Mouse (Mus musculus) neural tube, embryonic 11.5 days (tissue): ENCODE measurements around the gene Tmem151b. TPM values are rescaled to one million over a fixed set of nuclear protein-coding genes. Genes with fewer than 3 reads are reported as not detected.

ENCODE experiments used
- ATAC-seq: fragments of 200-750 bp; cut with Nextera tagmentation; 2 replicates; pipeline ENCODE4 v1.8.0; 2017; ENCODE audit warnings: moderate number of reproducible peaks, mild to moderate bottlenecking, moderate TSS enrichment, moderate library complexity; ENCODE audit not compliant: insufficient read depth, low FRiP score, low TSS enrichment
- DNase-seq: peaks from one replicate; pipeline ENCODE4 v3.0.0-alpha.2; 2015; ENCODE audit warnings: low spot score
- H3K27ac ChIP-seq: fragments of 300-500 bp; sonication (generic); 2 replicates; pipeline ENCODE4 v1.5.1; 2014; ENCODE audit warnings: low read depth, mild to moderate bottlenecking, low read length
- H3K27me3 ChIP-seq: fragments of 300-500 bp; sonication (generic); 2 replicates; pipeline ENCODE4 v1.6.1; 2014; ENCODE audit warnings: mild to moderate bottlenecking, low read length, mixed read lengths; ENCODE audit not compliant: control insufficient read depth, insufficient read depth
- H3K36me3 ChIP-seq: fragments of 300-500 bp; sonication (generic); 2 replicates; pipeline ENCODE4 v1.6.1; 2014; ENCODE audit warnings: mild to moderate bottlenecking, low read length, moderate library complexity, mixed read lengths; ENCODE audit not compliant: control insufficient read depth, insufficient read depth
- H3K4me1 ChIP-seq: fragments of 300-500 bp; sonication (generic); 2 replicates; pipeline ENCODE4 v1.6.1; 2014; ENCODE audit warnings: low read length, mixed read lengths; ENCODE audit not compliant: control insufficient read depth, insufficient read depth
- H3K4me2 ChIP-seq: fragments of 300-500 bp; sonication (generic); 2 replicates; pipeline ENCODE4 v1.6.1; 2014; ENCODE audit warnings: low read depth, mild to moderate bottlenecking, moderate library complexity
- H3K4me3 ChIP-seq: fragments of 300-500 bp; sonication (generic); 2 replicates; pipeline ENCODE4 v1.5.1; 2014; ENCODE audit warnings: low read depth, low read length
- H3K9ac ChIP-seq: fragments of 300-500 bp; sonication (generic); 2 replicates; pipeline ENCODE4 v1.6.1; 2014; ENCODE audit warnings: mild to moderate bottlenecking, low read length
- H3K9me3 ChIP-seq: fragments of 300-500 bp; sonication (generic); 2 replicates; pipeline ENCODE4 v1.6.1; 2016; ENCODE audit warnings: low read length; ENCODE audit not compliant: control insufficient read depth
- WGBS: fragments of 180-500 bp; shearing (Covaris S2); extraction: QIAGEN DNeasy Blood & Tissue Kit; methylation state at CpG from one replicate; pipeline ENCODE4 v1.1.7; 2014; 5-methylcytosine and 5-hydroxymethylcytosine counted together
- polyA plus RNA-seq: library from polyadenylated mRNA; unstranded; fragments of >200 nt; fragmentation: Nextera tagmentation; extraction: Ambion mirVana; gene quantifications from 2 replicates; pipeline ENCODE4 v1.2.1, GENCODE M21; 2014

Tmem151b gene
- polyA plus RNA-seq, 1 experiment from 2014 or later = 6.2 TPM

GRCm38 (mm10) chr17:45551816-45552451 is 2.5 kb upstream of the Tmem151b start:
- H3K4me3 ChIP-seq = 0 out of 2 replicates have a peak overlapping the region, but pooled peaks have one; percentile 1
- ATAC-seq (peak; percentile 14; the same call in 1 of the 2 replicates), DNase-seq (peak; percentile 80)
- H3K27ac ChIP-seq = no peak overlapping the region
- no peaks in the 10 kb centered on the region for H3K36me3 ChIP-seq
- no peak overlapping the region for H3K4me2 ChIP-seq
- H3K4me1 ChIP-seq = peaks cover 9% of the 10 kb centered on the region
- WGBS = 6% methylated on average over 8 of the region's 8 CpGs
- no peaks in the 10 kb centered on the region for H3K9me3 ChIP-seq
- H3K9ac ChIP-seq = no peak overlapping the region
- H3K27me3 ChIP-seq = peaks cover 19% of the 10 kb centered on the region

DNA sequence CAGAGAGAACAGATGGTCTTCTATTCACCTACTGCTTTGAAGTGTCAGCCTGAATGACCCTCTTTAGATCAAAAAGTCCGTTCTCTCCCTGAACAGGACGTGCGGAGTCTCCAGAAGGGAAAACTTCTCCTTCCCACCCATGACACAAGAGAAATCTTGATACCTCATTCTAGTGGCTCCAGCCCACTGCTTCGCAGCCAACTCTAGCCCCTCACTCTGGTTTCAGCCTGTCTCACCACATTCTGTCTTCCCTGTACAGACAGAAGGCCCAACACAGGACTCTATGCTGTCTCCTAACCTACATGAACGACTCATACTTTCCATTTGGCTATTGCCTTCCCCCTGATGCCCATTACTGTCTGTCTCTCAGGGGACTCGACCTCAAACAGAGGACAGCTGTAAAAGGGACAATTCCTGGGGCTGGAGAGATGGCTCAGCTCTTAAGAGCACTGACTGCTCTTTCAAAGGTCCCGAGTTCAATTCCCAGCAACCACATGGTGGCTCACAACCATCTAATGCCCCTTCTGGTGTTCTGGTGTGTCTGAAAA is 1.8 kb upstream of the Tmem151b start:
- H3K36me3 ChIP-seq = no peaks in the 10 kb centered on the region
- peaks cover 8% of the 10 kb centered on the region for H3K4me1 ChIP-seq
- DNase-seq = no peak
- H3K9me3 ChIP-seq = no peaks in the 10 kb centered on the region
- no peak for ATAC-seq
- H3K27ac ChIP-seq = no peak overlapping the region
- no peak overlapping the region for H3K4me3 ChIP-seq
- H3K9ac ChIP-seq = no peak overlapping the region
- WGBS = 28% methylated on average over 7 of the region's 7 CpGs
- H3K4me2 ChIP-seq = no peak overlapping the region
- peaks cover 19% of the 10 kb centered on the region for H3K27me3 ChIP-seq

GRCm38 (mm10) chr17:45550253-45550652 is 776 bp upstream of the Tmem151b start:
- WGBS = 31% methylated on average over 5 of the region's 5 CpGs
- Histone ChIP-seq H3K4me1 (peaks cover 4% of the 10 kb centered on the region; the same call in 1 of the 2 replicates), H3K27me3 (peaks cover 30% of the 10 kb centered on the region), H3K27ac (no peak overlapping the region), H3K4me3 (peak overlapping the region; percentile 80), H3K4me2 (peak overlapping the region; percentile 87), H3K9me3 (no peaks in the 10 kb centered on the region), H3K9ac (no peak overlapping the region), H3K36me3 (no peaks in the 10 kb centered on the region)
- DNase-seq (no peak), ATAC-seq (no peak)

- WGBS = 3% methylated on average over 45 of the region's 68 CpGs
Measured at GRCm38 (mm10) chr17:45548541-45549512, 650 bp downstream of the Tmem151b start.

GRCm38 (mm10) chr17:45547461-45548190 is 1.9 kb downstream of the Tmem151b start:
- Histone ChIP-seq H3K36me3 (0 out of 2 replicates have a peak, but pooled peaks cover 2% of the 10 kb centered on the region), H3K4me1 (peaks cover 16% of the 10 kb centered on the region), H3K27me3 (peaks cover 53% of the 10 kb centered on the region), H3K27ac (no peak overlapping the region), H3K9me3 (no peaks in the 10 kb centered on the region), H3K9ac (no peak overlapping the region), H3K4me3 (no peak overlapping the region), H3K4me2 (no peak overlapping the region)
- ATAC-seq (no peak), DNase-seq (no peak)
- 82% methylated on average over 5 of the region's 5 CpGs for WGBS

More at GRCm38 (mm10) chr17:45548541-45549512, 650 bp downstream of the Tmem151b start:
- peak overlapping the region; percentile 87 for H3K4me2 ChIP-seq
- H3K4me3 ChIP-seq = peak overlapping the region; percentile 80
- DNase-seq (peak; percentile 62), ATAC-seq (peak; percentile 63)
- H3K4me1 ChIP-seq = peaks cover 14% of the 10 kb centered on the region
- 0 out of 2 replicates have a peak, but pooled peaks cover 2% of the 10 kb centered on the region for H3K36me3 ChIP-seq
- H3K9me3 ChIP-seq = no peaks in the 10 kb centered on the region
- peaks cover 44% of the 10 kb centered on the region for H3K27me3 ChIP-seq
- H3K9ac ChIP-seq = peak overlapping the region; percentile 94
- peak overlapping the region; percentile 83 for H3K27ac ChIP-seq

- Histone ChIP-seq H3K9me3 (no peaks in the 10 kb centered on the region), H3K27me3 (peaks cover 55% of the 10 kb centered on the region), H3K4me2 (no peak overlapping the region), H3K4me3 (no peak overlapping the region), H3K4me1 (peaks cover 16% of the 10 kb centered on the region), H3K27ac (no peak overlapping the region), H3K9ac (no peak overlapping the region), H3K36me3 (0 out of 2 replicates have a peak, but pooled peaks cover 2% of the 10 kb centered on the region)
- ATAC-seq (no peak), DNase-seq (no peak)
- WGBS = 68% methylated on average over 16 of the region's 16 CpGs
Measured at GRCm38 (mm10) chr17:45546941-45547340, 2.5 kb downstream of the Tmem151b start.

DNA sequence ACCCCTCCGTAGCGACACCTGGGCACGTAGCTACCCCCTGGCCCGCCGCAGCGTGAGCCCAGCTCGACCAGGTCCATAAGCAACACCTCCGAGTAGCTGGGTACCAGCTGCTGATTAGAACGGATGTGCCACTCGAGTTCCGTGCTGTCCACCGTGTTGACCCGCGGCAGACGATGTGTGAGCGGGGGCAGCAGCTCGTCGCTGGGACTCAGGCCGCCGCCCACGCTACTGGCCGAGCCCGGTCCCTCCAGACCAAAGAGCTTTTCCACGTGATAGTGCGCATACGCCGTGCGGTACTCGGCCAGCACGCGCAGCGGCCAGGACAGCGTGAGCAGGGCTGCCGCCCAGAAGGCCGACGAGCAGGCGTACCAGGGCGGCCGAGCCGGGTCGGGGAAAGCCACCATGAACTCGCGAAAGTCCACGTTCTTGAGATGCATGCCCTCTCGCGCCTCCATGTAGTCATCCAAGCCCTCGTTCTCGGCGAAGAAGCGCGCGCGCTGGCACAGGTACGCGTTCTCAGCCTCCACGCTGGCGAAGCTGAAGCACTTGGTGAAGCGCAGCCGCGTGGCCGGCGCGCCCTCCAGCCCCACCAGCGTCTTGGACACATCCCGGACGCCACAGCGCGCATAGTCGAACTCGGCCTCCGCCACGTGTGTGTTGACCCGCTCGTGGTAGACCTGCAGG is 4.1 kb downstream of the Tmem151b start:
- ATAC-seq (no peak), DNase-seq (peak; percentile 44)
- Histone ChIP-seq H3K4me2 (peak overlapping the region; percentile 34), H3K9me3 (no peaks in the 10 kb centered on the region), H3K27me3 (peaks cover 55% of the 10 kb centered on the region), H3K27ac (no peak overlapping the region), H3K4me1 (peaks cover 15% of the 10 kb centered on the region), H3K4me3 (peak overlapping the region; percentile 1; the same call in 1 of the 2 replicates), H3K9ac (no peak overlapping the region), H3K36me3 (0 out of 2 replicates have a peak, but pooled peaks cover 2% of the 10 kb centered on the region)
- WGBS = 4% methylated on average over 68 of the region's 74 CpGs
